Mouse (Mus musculus): Measurements from ENCODE around the gene Glmp. TPM values are rescaled to one million over a fixed set of nuclear protein-coding genes. Genes with fewer than 3 reads are reported as not detected.
"Not testable (repeated sequence)": the region's sequence is repeated elsewhere in the genome, so short reads cannot be mapped to it uniquely, and the experiment has no call there.

Gene Glmp
- total RNA-seq, 2 experiments from 2014 or later, result 183 to 220 TPM

GRCm38 (mm10) chr3:88375750-88376626, 51.2 kb downstream of the Glmp start:
- DNase-seq (ENCODE audit: low spot score in 2 of 2), result not testable (repeated sequence)

DNA sequence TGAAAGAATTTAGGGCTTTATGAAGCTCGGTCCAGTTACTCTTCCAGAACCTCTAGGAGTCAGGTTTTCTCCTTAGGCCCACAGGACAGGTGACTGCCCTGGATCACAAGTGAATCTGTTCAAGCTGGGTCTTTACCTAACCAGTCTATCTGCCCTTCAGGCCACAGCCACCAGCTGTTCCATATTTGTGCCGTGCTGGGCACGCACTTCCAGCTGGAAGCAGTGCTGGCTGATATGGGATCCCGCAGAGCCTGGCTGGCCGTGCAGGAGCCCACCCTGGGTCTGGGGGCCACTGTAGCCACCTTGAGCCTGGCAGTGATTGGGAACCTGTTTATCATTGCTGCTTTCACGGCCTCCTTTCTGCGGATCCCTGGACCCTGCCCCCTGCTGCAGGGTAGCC, 51.8 kb downstream of the Glmp start:
- not testable (repeated sequence) for DNase-seq (ENCODE audit: low spot score in 2 of 2)

GRCm38 (mm10) chr3:88378599-88378998, 53.8 kb downstream of the Glmp start, which contains the start of gene Bglap2:
Bglap2 (minus strand) TSS chr3:88378699.
- not testable (repeated sequence) for DNase-seq (ENCODE audit: low spot score in 2 of 2)

Other genes starting within 250 kb of the Glmp start
- gene Ttc24, start 246.7 kb upstream of the Glmp start, total RNA-seq (2021), result not detected
- gene Iqgap3, start 243.1 kb upstream of the Glmp start, total RNA-seq (2021), result under 1 TPM; 0.64 to 0.80 TPM
- 10 to 100 TPM; 83.3 to 90.7 TPM for gene Mef2d, start 182.7 kb upstream of the Glmp start, total RNA-seq (2021)
- 10 to 100 TPM; 11.2 to 17.8 TPM for gene Rhbg, start 70.3 kb upstream of the Glmp start, total RNA-seq (2021)
- gene Gm38392, start 37.8 kb upstream of the Glmp start, total RNA-seq (2021), result 1 to 10 TPM in 1 of 2 experiments, under 1 TPM in 1; 0.58 to 1.0 TPM
- gene Tsacc, start 28.0 kb upstream of the Glmp start, total RNA-seq (2021), result 1 to 10 TPM; 8.1 to 9.6 TPM
- 100 to 1,000 TPM; 343 to 351 TPM for gene Cct3, start 27.9 kb upstream of the Glmp start, total RNA-seq (2021)
- 10 to 100 TPM; 10.3 to 37.6 TPM for gene Tmem79, start 11.1 kb downstream of the Glmp start, total RNA-seq (2021)
- 10 to 100 TPM; 43.3 to 46.0 TPM for gene Smg5, start 11.2 kb downstream of the Glmp start, total RNA-seq (2021)
- gene Paqr6, start 39.6 kb downstream of the Glmp start, total RNA-seq (2021), result 1 to 10 TPM; 2.1 to 3.2 TPM
- 1 to 10 TPM in 1 of 2 experiments, not detected in 1; 1.5 TPM for gene Bglap3, start 47.7 kb downstream of the Glmp start, total RNA-seq (2021)
- gene Bglap2, start 53.7 kb downstream of the Glmp start, total RNA-seq (2021), result under 1 TPM in 1 of 2 experiments, not detected in 1; 0.76 TPM
- gene Bglap, start 59.4 kb downstream of the Glmp start, total RNA-seq (2021), result 1 to 10 TPM in 1 of 2 experiments, not detected in 1; 2.7 TPM
- 10 to 100 TPM; 26.5 to 35.5 TPM for gene Pmf1, start 85.3 kb downstream of the Glmp start, total RNA-seq (2021)
- gene Slc25a44, start 100.1 kb downstream of the Glmp start, total RNA-seq (2021), result 10 to 100 TPM; 56.0 to 66.6 TPM
- gene Sema4a, start 136.2 kb downstream of the Glmp start, total RNA-seq (2021), result 10 to 100 TPM; 12.6 to 23.6 TPM
- gene Lmna, start 184.9 kb downstream of the Glmp start, total RNA-seq (2021), result 100 to 1,000 TPM; 106 to 137 TPM
- 1 to 10 TPM; 2.6 to 3.3 TPM for gene Mex3a, start 207.4 kb downstream of the Glmp start, total RNA-seq (2021)
- gene Rab25, start 223.3 kb downstream of the Glmp start, total RNA-seq (2021), result not detected
- 100 to 1,000 TPM; 156 to 164 TPM for gene Lamtor2, start 228.1 kb downstream of the Glmp start, total RNA-seq (2021)
- gene Ubqln4, start 228.7 kb downstream of the Glmp start, total RNA-seq (2021), result 10 to 100 TPM; 72.9 to 96.6 TPM